Mouse (Mus musculus): ENCODE measurements around the gene Haghl. TPM values are rescaled to one million over a fixed set of nuclear protein-coding genes. Genes with fewer than 3 reads are reported as not detected.

Gene Haghl
- total RNA-seq, 2 experiments from 2014 or later: 27.8 to 29.4 TPM

GRCm38 (mm10) chr17:25786781-25787504 lies 1.5 kb upstream of the Haghl start:
- no peak for DNase-seq

- DNase-seq: no peak
Measured at GRCm38 (mm10) chr17:25786280-25786679, 807 bp upstream of the Haghl start, which contains the start of gene Ccdc78. Gene Ccdc78, plus strand, starts transcription at chr17:25786580.

GRCm38 (mm10) chr17:25783861-25784574 lies 1.5 kb downstream of the Haghl start:
- no peak for DNase-seq

GRCm38 (mm10) chr17:25783086-25783485 lies 2.4 kb downstream of the Haghl start:
- DNase-seq: peak; percentile 62

- no peak for DNase-seq
Measured at GRCm38 (mm10) chr17:25781339-25781738, 4.1 kb downstream of the Haghl start.

GRCm38 (mm10) chr17:25777948-25778347 lies 7.5 kb downstream of the Haghl start:
- DNase-seq: no peak

- DNase-seq: no peak
Measured at GRCm38 (mm10) chr17:25775318-25776062, 10.0 kb downstream of the Haghl start.

GRCm38 (mm10) chr17:25773549-25774120 lies 11.8 kb downstream of the Haghl start, which contains the start of gene Narfl:
Gene Narfl, plus strand, starts transcription at chr17:25773776.
- DNase-seq: peak; percentile 99

- no peak for DNase-seq
Measured at GRCm38 (mm10) chr17:25769331-25769730, 16.1 kb downstream of the Haghl start.

GRCm38 (mm10) chr17:25765886-25766285 lies 19.6 kb downstream of the Haghl start:
- DNase-seq: no peak

- DNase-seq: no peak
Measured at GRCm38 (mm10) chr17:25762591-25762990, 22.9 kb downstream of the Haghl start.

- DNase-seq: no peak
Measured at GRCm38 (mm10) chr17:25761561-25761970, 23.9 kb downstream of the Haghl start.

- no peak for DNase-seq
Measured at GRCm38 (mm10) chr17:25760148-25760547, 25.3 kb downstream of the Haghl start.

GRCm38 (mm10) chr17:25757691-25758090 lies 27.8 kb downstream of the Haghl start:
- DNase-seq: no peak

GRCm38 (mm10) chr17:25756378-25757242 lies 28.9 kb downstream of the Haghl start:
- no peak for DNase-seq

- no peak for DNase-seq
Measured at GRCm38 (mm10) chr17:25755627-25756377, 29.7 kb downstream of the Haghl start.

GRCm38 (mm10) chr17:25755086-25755485 lies 30.4 kb downstream of the Haghl start:
- no peak for DNase-seq

GRCm38 (mm10) chr17:25754241-25754640 lies 31.2 kb downstream of the Haghl start, which contains the start of gene Msln:
Gene Msln, minus strand, starts transcription at chr17:25754378.
- no peak for DNase-seq

GRCm38 (mm10) chr17:25751446-25751845 lies 34.0 kb downstream of the Haghl start:
- DNase-seq: peak; percentile 80

GRCm38 (mm10) chr17:25749314-25749713 lies 36.2 kb downstream of the Haghl start:
- no peak for DNase-seq

- DNase-seq: no peak
Measured at GRCm38 (mm10) chr17:25748238-25748637, 37.2 kb downstream of the Haghl start.

Data from heart, postnatal 4 days (tissue).